Mouse (Mus musculus) heart, postnatal 36 days (tissue): ENCODE data around the gene Osbpl2. TPM values are rescaled to one million over a fixed set of nuclear protein-coding genes. Genes with fewer than 3 reads are reported as not detected.
A peak's percentile ranks its signal among the peaks of the same experiment; 100 is the strongest.

Source experiments
- DNase-seq, 2 experiments: peaks; one replicate each; pipeline ENCODE4 v3.0.0; 2021 to 2022
- intact Hi-C: fragments of 180-260 bp; cut with DNase I; formaldehyde crosslinking; loops from one replicate; pipeline ENCODE4 v1.15.1; 2025
- microRNA-seq, 2 experiments: library from miRNA; unstranded; fragments of <30 nt; microRNA quantifications; one replicate each; pipeline ENCODE4 v1.2.0; 2021; ENCODE audit warnings: borderline number of aligned reads in 2 of 2
- total RNA-seq, 2 experiments: library from RNA; stranded (reverse); gene quantifications; 2 replicates each; pipeline ENCODE4 v1.2.3; 2021

Osbpl2 gene
- total RNA-seq, 2 experiments from 2014 or later, result 36.0 to 36.2 TPM

DNA sequence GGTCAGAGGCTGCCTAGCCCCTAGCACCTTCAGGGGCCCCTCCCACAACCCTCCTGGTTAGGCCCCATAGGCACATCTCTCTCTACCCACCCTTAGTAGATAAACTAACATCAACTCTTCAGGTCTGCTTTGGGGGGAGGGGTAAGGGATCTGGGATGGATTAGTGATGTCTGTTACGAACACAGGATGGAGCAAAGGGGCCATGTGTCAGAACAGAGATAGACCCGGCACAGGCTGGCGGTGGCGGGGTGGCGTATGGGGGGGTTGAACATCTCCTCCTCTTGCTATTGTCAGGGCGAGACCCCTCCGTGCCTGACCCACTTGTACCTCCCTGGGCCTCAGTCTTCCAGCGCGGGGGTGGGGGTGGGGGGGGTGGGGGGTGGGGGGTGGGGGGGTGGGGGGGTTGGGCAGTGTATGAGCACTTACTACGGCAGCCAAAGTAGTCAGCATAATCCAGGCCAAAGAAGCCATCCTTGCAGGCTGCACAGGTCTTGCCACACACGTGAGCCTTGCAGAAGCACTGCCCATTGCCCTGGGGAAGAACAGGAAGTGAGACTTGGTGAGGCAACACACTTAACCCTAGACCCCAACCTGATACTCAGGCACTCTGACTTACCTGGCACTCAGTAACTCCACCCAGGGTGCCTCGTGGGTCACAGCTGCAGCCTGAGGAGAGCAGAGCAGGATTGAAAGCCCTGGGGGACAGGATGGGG lies 77.7 kb downstream of the Osbpl2 start:
- intact Hi-C loops, result no loop called here
- DNase-seq, result no peak

- no peak for DNase-seq
- intact Hi-C loops, result no loop called here
These were observed 78.4 kb downstream of the Osbpl2 start for GRCm38 (mm10) chr2:180197323-180198037.

DNA sequence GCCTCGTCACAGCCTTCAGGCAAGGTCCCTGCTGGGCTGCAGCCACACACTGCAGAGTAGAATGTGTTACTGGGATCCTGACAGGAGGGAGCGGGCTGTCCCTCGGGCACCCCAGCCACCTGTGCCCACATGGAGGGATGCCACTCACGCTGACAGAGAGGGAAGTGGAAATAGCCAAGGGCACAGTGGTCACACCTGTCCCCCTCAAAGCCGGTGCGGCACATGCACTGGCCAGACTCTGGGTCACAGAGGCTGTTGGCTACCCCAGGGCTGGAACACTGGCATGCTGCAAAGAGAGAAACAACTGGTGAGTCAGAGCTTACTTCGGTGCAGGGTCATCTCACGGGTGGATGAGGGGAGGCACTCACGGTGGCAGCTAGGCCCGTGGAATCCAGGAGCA lies 79.7 kb downstream of the Osbpl2 start:
- intact Hi-C loops, result no loop called here
- no peak for DNase-seq

- DNase-seq, result no peak
- intact Hi-C loops, result no loop called here
These were observed 81.6 kb downstream of the Osbpl2 start for GRCm38 (mm10) chr2:180200681-180201080.

GRCm38 (mm10) chr2:180201303-180201702 lies 82.2 kb downstream of the Osbpl2 start:
- intact Hi-C loops, result no loop called here
- DNase-seq, result no peak

GRCm38 (mm10) chr2:180202263-180202662 lies 83.2 kb downstream of the Osbpl2 start:
- no peak for DNase-seq
- intact Hi-C loops, result no loop called here

- intact Hi-C loops, result no loop called here
- DNase-seq, result no peak
These were observed 83.7 kb downstream of the Osbpl2 start for GRCm38 (mm10) chr2:180202805-180203204.

GRCm38 (mm10) chr2:180204501-180204900 lies 85.4 kb downstream of the Osbpl2 start:
- peak; percentile 45 to 73 for DNase-seq
- intact Hi-C loops, result no loop called here

DNA sequence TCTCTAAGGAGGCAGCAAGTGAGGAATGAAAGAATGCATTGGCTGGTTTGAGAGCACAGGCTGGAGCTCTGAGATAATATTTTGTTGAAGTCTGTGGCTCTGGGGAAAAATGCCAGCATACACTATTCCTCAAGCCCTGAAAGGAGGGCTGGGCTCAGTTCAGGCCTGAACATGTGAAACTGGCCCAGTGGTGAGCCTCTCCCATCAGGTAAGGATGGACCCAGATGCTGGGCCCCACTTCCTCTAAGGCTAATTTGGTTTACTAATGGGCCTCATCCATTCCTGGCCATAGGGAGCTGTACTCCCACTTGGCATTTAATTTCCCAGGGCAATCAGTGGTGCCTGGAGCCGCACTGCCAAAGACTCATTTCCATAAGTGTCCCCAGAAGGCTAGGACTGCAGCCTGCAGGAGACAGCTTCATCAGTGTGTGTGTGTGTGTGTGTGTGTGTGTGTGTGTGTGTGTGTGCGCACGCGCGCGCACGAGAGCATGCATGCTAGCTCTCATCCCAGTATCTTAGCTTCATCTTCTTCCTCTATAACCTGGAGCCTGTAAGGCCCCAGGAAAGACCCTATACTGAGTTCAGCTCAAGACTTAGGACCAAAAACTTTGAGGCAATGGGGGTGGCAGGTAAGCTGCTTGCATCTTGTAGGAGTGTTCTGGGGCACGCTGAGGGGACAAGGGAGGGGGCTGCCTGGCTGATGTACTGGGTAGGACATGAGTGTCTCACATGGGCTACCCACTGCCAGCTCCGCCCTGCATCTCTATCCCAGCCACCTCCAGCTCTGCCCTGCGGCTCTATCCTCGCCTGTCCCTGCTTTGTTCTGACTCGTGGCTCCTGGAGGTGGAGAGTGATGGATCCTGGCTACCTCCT lies 86.2 kb downstream of the Osbpl2 start:
- intact Hi-C loops, result no loop called here
- no peak for DNase-seq

DNA sequence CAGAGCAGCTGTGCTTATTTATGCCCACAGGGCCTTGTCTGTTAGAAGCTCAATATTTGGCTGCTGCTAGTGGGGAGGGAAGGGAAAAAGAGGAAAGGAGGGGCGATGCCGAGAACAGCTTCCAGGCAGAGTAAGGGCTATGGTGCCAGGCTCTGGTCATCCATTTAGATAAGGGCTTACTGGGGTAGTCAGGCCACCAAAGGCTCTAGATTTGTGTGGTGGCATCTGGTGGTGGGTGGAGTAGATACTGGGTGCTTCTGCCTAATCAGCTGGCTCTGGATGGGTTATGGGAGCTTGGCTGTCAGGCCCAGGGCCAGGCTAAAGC lies 86.8 kb downstream of the Osbpl2 start:
- peak; percentile 35 to 56 for DNase-seq
- intact Hi-C loops, result no loop called here

GRCm38 (mm10) chr2:180207840-180208239 lies 88.7 kb downstream of the Osbpl2 start:
- intact Hi-C loops, result loop anchor here (1.0 kb wide), 2 partner anchors 20 to 43 kb away; no protein-coding TSS in a partner anchor
- DNase-seq, result peak; percentile 68 to 69

GRCm38 (mm10) chr2:180208976-180209375 lies 89.9 kb downstream of the Osbpl2 start:
- DNase-seq, result no peak
- intact Hi-C loops, result loop anchor here (1.0 kb wide), 2 partner anchors 19 to 42 kb away; no protein-coding TSS in a partner anchor

GRCm38 (mm10) chr2:180212255-180212654 lies 93.1 kb downstream of the Osbpl2 start:
- intact Hi-C loops, result no loop called here
- DNase-seq, result no peak

Small RNAs within 50 kb of the gene (microRNA-seq; reads per million reads assigned to microRNA genes)
- gene Mir7005, result 0 reads per million in 2 experiments

Other genes with a start within 250 kb of the Osbpl2 start
- gene Taf4, start 142.7 kb upstream of the Osbpl2 start, total RNA-seq, result 10 to 100 TPM; 15.5 to 21.3 TPM
- gene Lsm14b, start 94.3 kb upstream of the Osbpl2 start, total RNA-seq, result 10 to 100 TPM; 64.3 to 64.7 TPM
- gene Psma7, start 76.9 kb upstream of the Osbpl2 start, total RNA-seq, result 100 to 1,000 TPM; 166 to 176 TPM
- 1 to 10 TPM; 2.0 to 2.4 TPM for gene Ss18l1, start 76.8 kb upstream of the Osbpl2 start, total RNA-seq
- gene Mtg2, start 48.7 kb upstream of the Osbpl2 start, total RNA-seq, result 10 to 100 TPM; 27.1 to 30.0 TPM
- under 1 TPM in 1 of 2 experiments, not detected in 1; 0.19 TPM for gene Hrh3, start 14.8 kb upstream of the Osbpl2 start, total RNA-seq
- gene Adrm1, start 52.2 kb downstream of the Osbpl2 start, total RNA-seq, result 10 to 100 TPM; 86.6 to 89.7 TPM
- 10 to 100 TPM; 70.7 to 76.3 TPM for gene Lama5, start 106.6 kb downstream of the Osbpl2 start, total RNA-seq
- 100 to 1,000 TPM; 500 to 574 TPM for gene Rps21, start 138.1 kb downstream of the Osbpl2 start, total RNA-seq
- 10 to 100 TPM; 11.2 to 13.5 TPM for gene Cables2, start 154.2 kb downstream of the Osbpl2 start, total RNA-seq
- not detected for gene Rbbp8nl, start 170.6 kb downstream of the Osbpl2 start, total RNA-seq
- gene Gata5, start 215.4 kb downstream of the Osbpl2 start, total RNA-seq, result 1 to 10 TPM in 1 of 2 experiments, under 1 TPM in 1; 0.65 to 1.1 TPM